Mouse (Mus musculus) forebrain, embryonic 14.5 days (tissue): ENCODE measurements around the gene Tmem63b. TPM values are rescaled to one million over a fixed set of nuclear protein-coding genes. Genes with fewer than 3 reads are reported as not detected.

Experiments
- ATAC-seq: fragments of 200-750 bp; cut with Nextera tagmentation; 2 replicates; pipeline ENCODE4 v1.8.0; 2017; ENCODE audit warnings: mild to moderate bottlenecking, moderate library complexity
- DNase-seq: peaks from one replicate; pipeline ENCODE4 v3.0.0-alpha.2; 2015; ENCODE audit warnings: low spot score
- H3K27ac ChIP-seq: fragments of 300-500 bp; sonication (generic); 2 replicates; pipeline ENCODE4 v1.5.1; 2014; ENCODE audit warnings: low read depth, mild to moderate bottlenecking, control low read depth, low read length, moderate library complexity
- H3K27me3 ChIP-seq: fragments of 300-500 bp; sonication (generic); replicated peaks from 2 replicates; pipeline ENCODE4 v1.6.1; 2014; ENCODE audit warnings: low read length, control low read depth, mixed read lengths; ENCODE audit not compliant: control insufficient read depth, insufficient read depth
- H3K36me3 ChIP-seq: fragments of 300-500 bp; sonication (generic); 2 replicates; pipeline ENCODE4 v1.6.1; 2014; ENCODE audit warnings: low read length, control low read depth; ENCODE audit not compliant: control insufficient read depth, insufficient read depth
- H3K4me1 ChIP-seq: fragments of 300-500 bp; sonication (generic); 2 replicates; pipeline ENCODE4 v1.6.1; 2014; ENCODE audit warnings: antibody characterized with exemption, low read length, control low read depth; ENCODE audit not compliant: control insufficient read depth, insufficient read depth
- H3K4me2 ChIP-seq: fragments of 300-500 bp; sonication (generic); 2 replicates; pipeline ENCODE4 v1.6.1; 2014; ENCODE audit warnings: mild to moderate bottlenecking, control low read depth, low read length
- H3K4me3 ChIP-seq: fragments of 300-500 bp; sonication (generic); 2 replicates; pipeline ENCODE4 v1.5.1; 2014; ENCODE audit warnings: low read depth, low read length, control low read depth
- H3K9ac ChIP-seq: fragments of 300-500 bp; sonication (generic); 2 replicates; pipeline ENCODE4 v1.6.1; 2014; ENCODE audit warnings: mild to moderate bottlenecking, low read length, control low read depth, moderate library complexity
- H3K9me3 ChIP-seq: fragments of 300-500 bp; sonication (generic); replicated peaks from 2 replicates; pipeline ENCODE4 v1.6.1; 2016; ENCODE audit warnings: low read length, control low read depth, mixed read lengths; ENCODE audit not compliant: control insufficient read depth
- WGBS: fragments of 180-500 bp; shearing (Covaris S2); extraction: QIAGEN DNeasy Blood & Tissue Kit; methylation state at CpG from one replicate; pipeline ENCODE4 v1.1.7; 2014; 5-methylcytosine and 5-hydroxymethylcytosine counted together
- polyA plus RNA-seq: library from polyadenylated mRNA; unstranded; fragments of >200 nt; fragmentation: Nextera tagmentation; extraction: Ambion mirVana; gene quantifications from 2 replicates; pipeline ENCODE4 v1.2.1, GENCODE M21; 2014

Tmem63b gene
- polyA plus RNA-seq, 1 experiment from 2014 or later = 70.9 TPM

GRCm38 (mm10) chr17:45729387-45729786 is 42.7 kb upstream of the Tmem63b start:
- 57% methylated on average over 10 of the region's 10 CpGs for WGBS
- H3K4me1 ChIP-seq = peaks cover 12% of the 10 kb centered on the region
- no peak for ATAC-seq
- no peaks in the 10 kb centered on the region for H3K9me3 ChIP-seq
- DNase-seq = no peak
- no peak overlapping the region for H3K4me3 ChIP-seq
- no peak overlapping the region for H3K4me2 ChIP-seq
- H3K27me3 ChIP-seq = no peaks in the 10 kb centered on the region
- H3K9ac ChIP-seq = no peak overlapping the region
- H3K36me3 ChIP-seq = no peaks in the 10 kb centered on the region
- H3K27ac ChIP-seq = no peak overlapping the region

GRCm38 (mm10) chr17:45727983-45728723 is 41.4 kb upstream of the Tmem63b start:
- WGBS = 67% methylated on average over 8 of the region's 8 CpGs
- H3K27me3 ChIP-seq = no peaks in the 10 kb centered on the region
- DNase-seq = no peak

GRCm38 (mm10) chr17:45727481-45727880 is 40.8 kb upstream of the Tmem63b start:
- Histone ChIP-seq H3K9me3 (no peaks in the 10 kb centered on the region), H3K4me1 (peaks cover 4% of the 10 kb centered on the region; the same call in 1 of the 2 replicates), H3K27ac (no peak overlapping the region), H3K36me3 (no peaks in the 10 kb centered on the region), H3K4me3 (no peak overlapping the region), H3K4me2 (no peak overlapping the region), H3K27me3 (no peaks in the 10 kb centered on the region), H3K9ac (no peak overlapping the region)
- ATAC-seq (no peak), DNase-seq (no peak)
- 82% methylated on average over 2 of the region's 2 CpGs for WGBS

More at GRCm38 (mm10) chr17:45727983-45728723, 41.4 kb upstream of the Tmem63b start:
- Histone ChIP-seq H3K9me3 (no peaks in the 10 kb centered on the region), H3K4me3 (no peak overlapping the region), H3K27ac (no peak overlapping the region), H3K4me1 (peaks cover 3% of the 10 kb centered on the region), H3K4me2 (no peak overlapping the region), H3K9ac (no peak overlapping the region), H3K36me3 (no peaks in the 10 kb centered on the region)
- ATAC-seq = no peak

GRCm38 (mm10) chr17:45726249-45726648 is 39.5 kb upstream of the Tmem63b start:
- no peak for DNase-seq
- no peaks in the 10 kb centered on the region for H3K27me3 ChIP-seq
- H3K27ac ChIP-seq = no peak overlapping the region
- no peaks in the 10 kb centered on the region for H3K36me3 ChIP-seq
- no peak overlapping the region for H3K4me2 ChIP-seq
- H3K9me3 ChIP-seq = no peaks in the 10 kb centered on the region
- H3K4me1 ChIP-seq = peaks cover 4% of the 10 kb centered on the region; the same call in 1 of the 2 replicates
- H3K9ac ChIP-seq = no peak overlapping the region
- H3K4me3 ChIP-seq = no peak overlapping the region
- no peak for ATAC-seq
- 72% methylated on average over 7 of the region's 7 CpGs for WGBS

- Histone ChIP-seq H3K27me3 (no peaks in the 10 kb centered on the region), H3K9me3 (no peaks in the 10 kb centered on the region), H3K36me3 (no peaks in the 10 kb centered on the region), H3K9ac (no peak overlapping the region), H3K4me3 (peak overlapping the region; percentile 46; the same call in 1 of the 2 replicates), H3K27ac (no peak overlapping the region), H3K4me2 (no peak overlapping the region), H3K4me1 (peaks cover 4% of the 10 kb centered on the region; the same call in 1 of the 2 replicates)
- 86% methylated on average over 10 of the region's 10 CpGs for WGBS
- DNase-seq (no peak), ATAC-seq (0 out of 2 replicates have a peak, but pooled peaks have one; percentile 21)
Measured at GRCm38 (mm10) chr17:45724574-45724921, 37.8 kb upstream of the Tmem63b start.

- 4% methylated on average over 25 of the region's 25 CpGs for WGBS
- peak overlapping the region; percentile 86 for H3K9ac ChIP-seq
- ATAC-seq = peak; percentile 81
Measured at GRCm38 (mm10) chr17:45723732-45724573, 37.2 kb upstream of the Tmem63b start.

GRCm38 (mm10) chr17:45718323-45718722 is 31.6 kb upstream of the Tmem63b start:
- 9% methylated on average over 10 of the region's 10 CpGs for WGBS
- no peak overlapping the region for H3K9ac ChIP-seq
- DNase-seq = peak; percentile 73

More at GRCm38 (mm10) chr17:45723732-45724573, 37.2 kb upstream of the Tmem63b start:
- peaks cover 4% of the 10 kb centered on the region; the same call in 1 of the 2 replicates for H3K4me1 ChIP-seq
- peak overlapping the region; percentile 66 for H3K4me2 ChIP-seq
- no peaks in the 10 kb centered on the region for H3K27me3 ChIP-seq
- peak; percentile 96 for DNase-seq
- H3K36me3 ChIP-seq = no peaks in the 10 kb centered on the region
- peak overlapping the region; percentile 46 for H3K4me3 ChIP-seq
- no peaks in the 10 kb centered on the region for H3K9me3 ChIP-seq
- H3K27ac ChIP-seq = peak overlapping the region; percentile 81

GRCm38 (mm10) chr17:45711525-45711924 is 24.8 kb upstream of the Tmem63b start:
- Histone ChIP-seq H3K9ac (no peak overlapping the region), H3K27me3 (no peaks in the 10 kb centered on the region), H3K27ac (no peak overlapping the region), H3K4me3 (no peak overlapping the region), H3K4me2 (no peak overlapping the region), H3K36me3 (no peaks in the 10 kb centered on the region), H3K9me3 (no peaks in the 10 kb centered on the region), H3K4me1 (no peaks in the 10 kb centered on the region)
- ATAC-seq (no peak), DNase-seq (no peak)
- WGBS = 69% methylated on average over 3 of the region's 3 CpGs

More at GRCm38 (mm10) chr17:45718323-45718722, 31.6 kb upstream of the Tmem63b start:
- no peaks in the 10 kb centered on the region for H3K9me3 ChIP-seq
- ATAC-seq = peak; percentile 46
- H3K27me3 ChIP-seq = no peaks in the 10 kb centered on the region
- H3K4me1 ChIP-seq = peaks cover 4% of the 10 kb centered on the region; the same call in 1 of the 2 replicates
- H3K4me2 ChIP-seq = no peak overlapping the region
- H3K4me3 ChIP-seq = no peak overlapping the region
- no peaks in the 10 kb centered on the region for H3K36me3 ChIP-seq
- no peak overlapping the region for H3K27ac ChIP-seq
